Mouse (Mus musculus): ENCODE data around the gene Selenof.
A peak's percentile ranks its signal among the peaks of the same experiment; 100 is the strongest.

Selenof gene

DNA sequence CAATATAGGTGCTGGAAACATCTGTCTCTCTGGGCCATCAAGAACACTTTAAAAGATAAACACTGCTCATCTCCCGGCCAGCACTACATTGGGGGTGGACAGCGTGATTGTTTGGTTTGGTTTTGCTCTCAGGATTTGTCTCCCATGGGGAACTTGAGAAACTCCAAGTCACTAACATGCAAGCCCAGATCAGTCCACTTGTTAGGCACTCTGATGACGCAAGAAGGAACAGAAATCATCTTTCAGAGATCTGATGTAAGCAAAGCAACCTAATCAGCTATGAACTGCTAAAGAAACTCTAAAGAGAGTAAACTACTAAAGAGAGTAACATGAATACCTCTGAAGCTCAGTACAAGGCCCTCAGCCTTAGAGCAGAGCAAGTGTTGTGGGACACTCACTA, 33.5 kb downstream of the Selenof start:
- DNase-seq = no peak

DNA sequence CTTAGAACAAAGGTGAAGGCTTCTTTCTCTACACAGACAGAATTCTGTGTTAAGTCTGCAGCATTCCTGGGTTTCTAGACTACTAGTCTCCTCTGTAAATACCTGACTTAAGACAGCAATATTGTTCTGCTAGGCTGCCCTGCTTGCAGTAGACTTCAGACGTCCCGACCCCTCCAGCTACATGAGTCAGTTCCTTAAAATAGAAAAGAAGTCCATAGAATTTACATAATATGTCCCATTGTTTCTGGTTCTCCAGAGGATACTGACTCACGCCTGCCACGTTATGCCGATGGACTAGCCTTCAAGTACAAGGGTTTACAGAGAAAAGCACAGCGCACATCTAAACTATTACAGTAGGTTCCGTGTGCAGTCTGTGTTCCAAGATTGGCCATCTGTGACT, 34.1 kb downstream of the Selenof start:
- no peak for DNase-seq

DNA sequence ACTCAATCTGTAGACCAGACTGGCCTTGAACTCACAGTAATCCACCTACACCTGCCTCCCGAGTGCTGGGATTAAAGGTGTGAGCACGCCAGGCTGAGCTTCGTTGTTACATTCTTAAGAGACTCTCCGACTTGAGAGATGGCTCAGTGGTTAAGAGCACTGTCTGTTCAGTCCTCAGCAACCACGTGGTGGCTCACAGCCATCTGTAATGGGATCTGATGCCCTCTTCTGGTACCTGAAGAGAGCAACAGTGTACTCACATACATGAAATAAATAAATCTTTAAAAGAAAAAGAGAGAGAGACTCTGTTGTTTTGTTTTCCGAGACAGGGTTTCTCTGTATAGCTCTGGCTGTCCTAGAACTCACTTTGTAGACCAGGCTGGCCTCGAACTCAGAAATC, 35.7 kb downstream of the Selenof start:
- DNase-seq = peak; percentile 30

DNA sequence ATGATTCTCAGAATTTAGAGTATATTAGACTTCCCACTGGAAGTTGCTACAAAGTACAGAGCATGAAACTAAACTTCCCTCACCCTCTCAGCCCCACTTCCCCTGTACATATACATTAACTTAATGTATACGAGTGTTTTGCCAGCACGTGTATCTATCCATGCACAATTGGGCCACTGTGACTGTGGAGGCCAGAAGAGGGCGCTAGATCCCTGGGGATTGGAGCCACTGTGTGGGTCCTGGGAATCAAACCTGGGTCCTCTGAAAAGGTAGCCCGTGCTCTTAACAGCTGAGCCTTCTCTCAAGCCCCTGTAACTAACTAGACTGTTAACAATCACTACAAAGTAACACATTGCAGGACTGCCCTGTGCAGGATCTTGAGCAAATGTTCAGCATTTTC, 36.3 kb downstream of the Selenof start:
- DNase-seq = peak; percentile 35

- DNase-seq = no peak
Observed at GRCm38 (mm10) chr3:144608090-144608489, 38.0 kb downstream of the Selenof start.

DNA sequence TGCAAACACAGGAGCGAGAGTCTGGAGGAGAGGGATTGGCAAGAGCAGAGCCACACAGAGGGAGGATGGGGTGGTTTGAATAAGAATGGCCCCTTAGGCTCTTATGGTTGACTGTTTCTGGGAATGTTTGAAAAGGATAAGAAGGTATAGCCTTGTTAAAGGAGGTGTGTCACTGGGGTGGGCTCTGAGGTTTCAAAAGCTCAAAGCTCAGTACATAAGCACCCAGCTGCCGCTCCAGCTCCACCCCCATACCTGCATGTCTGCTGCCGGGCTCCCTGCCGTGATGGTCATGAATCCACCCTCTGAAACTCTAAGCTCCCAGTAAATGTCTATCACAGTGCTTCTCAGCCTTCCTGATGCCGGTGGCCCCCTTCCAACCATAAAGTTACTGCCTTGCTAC, 40.7 kb downstream of the Selenof start:
- DNase-seq = no peak

DNA sequence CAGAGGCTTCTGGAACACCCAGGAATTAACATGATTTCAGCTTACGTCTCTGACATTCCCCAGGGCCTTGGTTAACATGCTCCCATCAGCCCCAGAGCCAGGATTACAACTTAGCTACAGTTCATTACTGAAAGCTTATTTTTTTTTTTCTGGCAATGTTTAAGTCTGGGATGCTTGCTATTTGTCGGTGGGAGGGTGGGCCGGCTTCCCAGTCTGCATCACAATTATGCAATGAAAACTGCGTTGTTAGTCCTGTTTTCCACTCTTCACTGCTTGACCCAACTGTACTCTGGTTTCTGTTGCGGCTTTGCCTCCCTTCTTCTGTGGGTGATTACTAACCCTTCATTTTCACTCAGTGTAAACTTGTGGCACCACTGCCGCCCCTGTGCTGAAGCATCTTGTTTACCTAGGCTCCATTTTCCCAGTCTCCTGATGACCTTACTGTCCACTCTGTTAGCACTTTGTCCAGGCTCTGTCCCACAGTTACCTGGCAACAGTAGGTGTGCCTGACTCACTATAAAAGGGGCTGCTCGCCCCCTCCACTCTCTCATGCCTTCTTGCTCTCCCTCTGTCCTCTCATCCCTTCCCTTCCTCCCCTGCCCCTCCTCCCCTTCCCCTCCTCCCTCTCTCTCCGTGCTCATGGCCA, 41.6 kb downstream of the Selenof start:
- DNase-seq = no peak

- DNase-seq = no peak
Observed at GRCm38 (mm10) chr3:144612382-144612781, 42.3 kb downstream of the Selenof start.

- no peak for DNase-seq
Observed at GRCm38 (mm10) chr3:144614277-144614676, 44.2 kb downstream of the Selenof start.

DNA sequence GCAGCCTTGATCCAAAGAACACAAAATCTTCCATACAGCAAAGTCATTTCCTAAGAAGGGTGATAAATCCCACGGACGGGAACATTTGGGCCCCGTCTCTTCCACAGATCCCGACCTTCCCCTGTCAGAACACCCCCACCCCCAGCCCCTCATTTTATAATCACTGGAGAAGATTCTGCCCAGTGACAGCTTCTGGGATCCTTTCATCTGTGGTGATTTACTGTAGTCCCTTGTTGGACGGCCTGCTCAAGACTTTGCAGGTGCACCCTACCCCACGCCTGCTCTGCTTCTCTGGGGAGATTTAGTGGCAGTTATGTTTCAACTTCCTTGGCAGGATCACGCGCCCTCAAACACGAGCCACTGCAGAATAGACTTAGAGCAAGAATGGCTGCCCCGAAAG, 44.6 kb downstream of the Selenof start:
- DNase-seq = no peak

GRCm38 (mm10) chr3:144615459-144615858, 45.4 kb downstream of the Selenof start:
- DNase-seq = no peak

- DNase-seq = peak; percentile 83
Observed at GRCm38 (mm10) chr3:144616654-144617425, 46.7 kb downstream of the Selenof start.

GRCm38 (mm10) chr3:144617633-144618180, 47.6 kb downstream of the Selenof start:
- no peak for DNase-seq

GRCm38 (mm10) chr3:144622930-144623612, 53.0 kb downstream of the Selenof start:
- no peak for DNase-seq

DNA sequence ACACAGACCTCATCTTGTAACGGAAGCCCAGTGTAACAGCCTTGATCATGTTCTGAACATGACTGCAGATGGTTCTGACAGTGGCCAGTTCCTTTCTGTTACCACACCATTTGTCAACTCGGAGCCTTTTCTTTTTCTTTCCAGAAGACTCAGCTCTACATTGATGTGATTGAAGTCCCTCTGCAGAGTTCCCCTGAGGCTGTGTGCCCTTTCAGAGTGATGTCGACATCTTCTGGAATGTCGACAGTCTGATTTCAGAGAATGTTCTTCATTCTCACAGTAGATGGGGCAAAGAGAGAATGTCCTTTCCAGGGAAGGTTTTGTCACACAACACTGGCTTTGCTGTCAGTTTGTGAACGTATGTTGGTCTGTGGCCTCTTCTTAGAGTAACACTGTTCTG, 55.6 kb downstream of the Selenof start:
- no peak for DNase-seq

DNA sequence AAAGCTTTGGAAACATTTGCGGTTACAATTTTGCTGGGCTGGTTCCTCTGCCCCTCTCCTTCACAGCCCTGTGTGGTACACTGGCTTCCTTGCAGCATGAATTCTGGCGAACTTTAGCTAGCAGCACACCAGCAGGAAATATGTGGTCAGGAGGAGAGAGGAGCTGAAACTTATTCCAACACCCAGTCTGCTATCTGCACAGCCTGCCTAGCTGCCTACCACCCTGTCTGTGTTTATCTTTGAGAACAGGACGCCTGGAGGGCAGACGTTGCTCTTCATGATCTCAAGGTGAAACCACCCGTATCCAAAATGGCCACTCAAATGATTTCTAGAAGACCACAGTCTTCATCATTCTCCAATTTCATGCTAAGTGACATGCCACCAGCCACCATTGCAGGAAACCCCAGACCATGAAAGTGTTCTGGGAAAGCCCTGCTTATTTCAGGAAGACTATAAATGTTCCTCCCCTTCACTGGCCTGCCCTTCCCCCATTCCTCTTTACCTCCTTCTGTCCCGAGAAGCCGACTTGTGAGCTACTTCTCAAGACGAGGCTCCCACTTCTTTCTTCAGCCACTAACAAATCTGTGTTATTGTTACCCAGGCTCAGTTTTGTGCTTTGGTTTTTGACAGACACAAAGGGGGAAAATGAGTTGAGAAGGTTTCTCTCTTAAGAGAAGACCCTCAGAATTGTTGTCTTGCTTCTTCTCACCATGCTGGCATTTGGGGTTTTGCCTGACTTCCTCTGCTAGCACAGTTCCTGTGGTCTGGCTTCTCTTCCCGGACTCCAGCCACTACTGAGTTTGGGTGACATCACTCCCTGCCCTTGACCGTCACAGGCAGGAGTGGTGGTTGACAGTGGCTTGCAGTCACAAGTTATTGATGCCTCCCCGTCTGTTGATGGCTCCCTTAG, 58.2 kb downstream of the Selenof start:
- peak; percentile 17 for DNase-seq

DNA sequence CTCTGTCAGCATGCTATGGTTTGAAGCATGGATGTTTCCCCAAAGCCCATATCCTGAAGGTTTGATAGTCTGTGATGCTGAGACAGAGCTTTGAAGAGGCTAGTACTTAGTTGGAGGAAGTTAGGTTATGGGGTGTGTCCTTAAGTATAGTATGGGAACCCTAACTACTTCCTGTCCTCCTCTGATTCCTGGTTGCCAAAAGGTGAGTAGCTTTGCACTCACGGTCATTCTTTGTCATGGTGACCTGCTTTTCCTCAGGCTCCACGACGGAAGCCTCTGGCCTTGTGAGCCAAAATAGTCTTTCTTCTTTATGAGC, 58.8 kb downstream of the Selenof start:
- no peak for DNase-seq

DNA sequence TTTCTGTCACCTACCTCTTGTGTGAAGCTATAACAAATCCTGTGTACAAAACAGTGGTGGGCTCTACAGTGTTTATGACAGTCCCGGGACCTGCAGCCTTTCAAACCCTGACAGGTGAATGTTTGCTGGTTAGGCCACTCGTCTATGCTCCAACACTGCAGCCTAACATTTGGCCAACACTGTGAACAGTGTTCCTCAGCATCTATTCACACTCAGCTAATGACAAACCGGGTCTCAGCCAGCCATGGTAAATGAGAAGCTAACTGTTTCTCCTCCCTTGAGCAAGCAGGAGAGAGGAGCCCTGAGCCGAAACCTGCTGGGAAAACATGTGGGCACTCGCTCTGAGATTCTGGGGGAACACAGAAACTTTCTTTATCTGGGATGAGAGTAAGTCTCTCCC, 65.1 kb downstream of the Selenof start:
- no peak for DNase-seq

GRCm38 (mm10) chr3:144638110-144638509, 68.0 kb downstream of the Selenof start:
- DNase-seq = no peak

DNA sequence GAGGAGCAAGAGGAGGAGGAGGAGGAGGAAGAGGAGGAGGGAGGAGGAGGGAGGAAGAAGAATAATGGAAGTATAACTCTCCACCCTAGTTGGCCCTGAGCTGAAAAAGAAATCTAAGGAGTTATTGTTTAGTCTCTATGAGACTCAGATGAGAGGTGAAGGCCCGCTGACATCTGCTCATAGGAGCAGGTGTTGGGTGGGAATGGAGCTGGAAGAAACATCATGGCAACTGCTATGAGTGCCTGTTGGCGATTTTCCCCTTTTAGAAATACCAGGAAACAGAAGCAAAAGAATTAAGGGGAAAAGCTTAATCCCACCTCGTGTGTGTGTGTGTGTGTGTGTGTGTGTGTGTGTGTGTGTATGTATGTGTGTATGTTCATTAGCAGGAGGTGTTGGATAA, 69.3 kb downstream of the Selenof start:
- no peak for DNase-seq

- DNase-seq = no peak
Observed at GRCm38 (mm10) chr3:144640033-144640432, 69.9 kb downstream of the Selenof start.

DNA sequence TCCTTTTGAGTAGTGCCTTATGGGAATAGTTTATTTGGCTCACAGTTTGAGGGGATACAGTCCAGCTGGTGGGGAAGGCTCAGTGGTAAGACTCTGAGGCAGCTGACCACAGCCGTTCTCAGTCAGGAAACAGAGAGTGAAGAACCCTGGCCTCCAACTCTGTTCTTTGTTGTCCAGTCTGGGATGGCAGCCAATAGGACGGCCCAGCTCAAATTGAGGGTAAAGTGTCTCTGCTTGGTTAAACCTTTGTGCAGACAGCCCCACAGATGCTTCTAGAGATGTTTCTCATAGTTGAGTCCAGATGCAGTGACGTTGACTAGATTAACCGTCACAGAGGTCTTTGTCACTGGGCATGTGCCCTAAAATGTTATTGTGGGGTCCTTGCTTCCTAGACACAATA, 72.0 kb downstream of the Selenof start:
- DNase-seq = no peak

Measured in thymus, postnatal 4 days (tissue).